Mouse (Mus musculus): ENCODE measurements around the gene Rcn3.

DNA sequence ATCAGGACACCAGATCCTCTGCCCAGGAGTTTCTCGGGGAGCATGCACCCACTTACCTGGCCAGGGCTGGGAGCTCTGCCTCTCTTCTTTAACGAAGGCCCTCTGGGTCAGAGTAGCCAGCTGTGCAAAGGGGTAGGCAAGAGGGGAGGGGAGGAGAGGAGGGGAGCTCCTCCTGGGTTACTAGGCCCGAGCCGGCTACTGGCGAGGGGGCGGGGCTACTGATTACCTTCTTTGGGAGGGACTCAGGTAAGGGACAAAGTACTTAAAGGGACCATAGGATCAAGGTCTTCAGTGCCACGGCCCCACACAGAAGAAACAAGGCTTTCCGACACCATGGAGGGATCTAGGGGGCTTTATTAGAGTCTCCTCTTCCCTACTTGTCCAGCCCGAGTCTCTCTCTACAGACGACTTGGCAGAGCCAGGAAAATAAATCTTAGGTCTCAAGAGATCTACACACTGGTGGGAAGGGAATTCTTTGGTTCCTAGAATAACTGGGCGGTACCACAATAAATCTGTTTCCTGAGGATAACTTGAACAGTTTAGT, 30.4 kb downstream of the Rcn3 start:
- TF ChIP-seq ZC3H11A (IDR thresholded peaks at IDR 0.05; ENCODE audit: borderline replicate concordance, low read depth, low read length) (no peak), MAFK (IDR thresholded peaks at IDR 0.05; ENCODE audit: insufficient read depth, low read depth, low read length) (no peak), ZNF384 (IDR thresholded peaks at IDR 0.05; ENCODE audit: low read depth, low read length) (no peak), CHD2 (IDR thresholded peaks at IDR 0.05; ENCODE audit: low read depth, low read length) (no peak)
